Mouse (Mus musculus): ENCODE results near the gene Mllt10.

GRCm38 (mm10) chr2:18209948-18210347 lies 154.9 kb downstream of the Mllt10 start:
- TF ChIP-seq USF1 (IDR thresholded peaks at IDR 0.05; ENCODE audit: low read depth): no peak
- TF ChIP-seq POLR2A (IDR thresholded peaks at IDR 0.05; ENCODE audit: insufficient read length, low read depth): no peak
- no peak for TF ChIP-seq MYOG (IDR thresholded peaks at IDR 0.05; ENCODE audit: control insufficient read depth in 1 of 3, insufficient read depth in 1 of 3, insufficient read length in 2 of 3, low read depth in 2 of 3)
- TF ChIP-seq TCF12 (IDR thresholded peaks at IDR 0.05; ENCODE audit: insufficient read depth, poor library complexity, severe bottlenecking): no peak
- no peak for TF ChIP-seq E2F4 (IDR thresholded peaks at IDR 0.05; ENCODE audit: insufficient read depth)
- no peak for TF ChIP-seq MYOD1 (IDR thresholded peaks at IDR 0.05; ENCODE audit: control insufficient read depth in 1 of 3, insufficient read length in 2 of 3, low read depth in 2 of 3)
- no peak for TF ChIP-seq CEBPB (IDR thresholded peaks at IDR 0.05; ENCODE audit: insufficient read depth, poor library complexity, severe bottlenecking)
- no peak for TF ChIP-seq POLR2AphosphoS2 (IDR thresholded peaks at IDR 0.05; ENCODE audit: insufficient read length, low read depth)
- TF ChIP-seq REST (IDR thresholded peaks at IDR 0.05; ENCODE audit: insufficient read depth, insufficient read length): no peak
- no peak for TF ChIP-seq TCF3 (IDR thresholded peaks at IDR 0.05; ENCODE audit: insufficient read length, low read depth)
- no peak for TF ChIP-seq MAX (IDR thresholded peaks at IDR 0.05; ENCODE audit: low read depth)
- TF ChIP-seq SRF (IDR thresholded peaks at IDR 0.05; ENCODE audit: control insufficient read depth, insufficient read length, low read depth): no peak

Data from myocyte (in vitro differentiated cells).